Mouse (Mus musculus) liver, embryonic 12.5 days (tissue): ENCODE results near the gene Dlx6. TPM values are rescaled to one million over a fixed set of nuclear protein-coding genes. Genes with fewer than 3 reads are reported as not detected.

Experiments used
- ATAC-seq: fragments of 200-750 bp; cut with Nextera tagmentation; 2 replicates; pipeline ENCODE4 v1.8.0; 2017; ENCODE audit warnings: moderate number of reproducible peaks, mild to moderate bottlenecking, moderate library complexity
- H3K27ac ChIP-seq: fragments of 300-500 bp; sonication (generic); 2 replicates; pipeline ENCODE4 v1.5.1; 2016; ENCODE audit warnings: mild to moderate bottlenecking
- H3K27me3 ChIP-seq: fragments of 300-500 bp; sonication (generic); replicated peaks from 2 replicates; pipeline ENCODE4 v1.6.1; 2016; ENCODE audit warnings: mild to moderate bottlenecking, moderate library complexity
- H3K36me3 ChIP-seq: fragments of 300-500 bp; sonication (generic); 2 replicates; pipeline ENCODE4 v1.6.1; 2016; ENCODE audit warnings: mild to moderate bottlenecking, moderate library complexity
- H3K4me1 ChIP-seq: fragments of 300-500 bp; sonication (generic); 2 replicates; pipeline ENCODE4 v1.6.1; 2016
- H3K4me2 ChIP-seq: fragments of 300-500 bp; sonication (generic); 2 replicates; pipeline ENCODE4 v1.6.1; 2016; ENCODE audit warnings: mild to moderate bottlenecking, moderate library complexity
- H3K4me3 ChIP-seq: fragments of 300-500 bp; sonication (generic); 2 replicates; pipeline ENCODE4 v1.5.1; 2016; ENCODE audit warnings: mild to moderate bottlenecking, moderate library complexity
- H3K9ac ChIP-seq: fragments of 300-500 bp; sonication (generic); 2 replicates; pipeline ENCODE4 v1.6.1; 2016; ENCODE audit warnings: mild to moderate bottlenecking, moderate library complexity
- H3K9me3 ChIP-seq: fragments of 300-500 bp; sonication (generic); replicated peaks from 2 replicates; pipeline ENCODE4 v1.6.1; 2016; ENCODE audit warnings: mild to moderate bottlenecking, moderate library complexity
- WGBS: fragments of 180-500 bp; shearing (Covaris S2); methylation state at CpG from one replicate; pipeline ENCODE4 v1.1.7; 2016; ENCODE audit not compliant: insufficient replicate concordance; 5-methylcytosine and 5-hydroxymethylcytosine counted together
- polyA plus RNA-seq: library from polyadenylated mRNA; unstranded; fragments of >200 nt; fragmentation: Nextera tagmentation; extraction: Ambion mirVana; gene quantifications from 2 replicates; pipeline ENCODE4 v1.2.1, GENCODE M21; 2016

The Dlx6 gene
- polyA plus RNA-seq, 1 experiment from 2014 or later, result not detected

DNA sequence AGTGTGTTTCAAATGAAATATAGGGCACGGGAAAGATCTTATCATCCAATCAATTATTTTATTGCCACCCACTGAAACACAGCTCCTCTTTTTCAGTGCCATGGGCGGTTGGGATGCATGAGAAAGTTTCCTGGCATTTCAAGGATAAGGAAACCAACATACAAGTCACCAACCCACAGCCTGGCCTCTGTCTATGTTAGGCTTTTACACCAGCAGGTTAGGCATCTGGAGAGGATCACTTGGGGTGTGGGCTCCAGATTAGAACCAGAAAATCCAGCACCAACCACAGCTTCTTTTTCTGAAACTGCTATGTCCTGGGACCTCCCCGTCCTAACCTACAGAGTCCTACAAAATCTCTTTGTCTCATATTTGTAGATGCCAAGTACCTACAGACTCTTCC lies 10.2 kb upstream of the Dlx6 start:
- Histone ChIP-seq H3K4me2 (no peak overlapping the region), H3K27me3 (peaks cover 92% of the 10 kb centered on the region), H3K27ac (no peak overlapping the region), H3K4me3 (no peak overlapping the region), H3K9me3 (no peaks in the 10 kb centered on the region), H3K4me1 (no peaks in the 10 kb centered on the region), H3K9ac (no peak overlapping the region), H3K36me3 (no peaks in the 10 kb centered on the region)
- WGBS, result 17% methylated on average over 3 of the region's 3 CpGs
- no peak for ATAC-seq

DNA sequence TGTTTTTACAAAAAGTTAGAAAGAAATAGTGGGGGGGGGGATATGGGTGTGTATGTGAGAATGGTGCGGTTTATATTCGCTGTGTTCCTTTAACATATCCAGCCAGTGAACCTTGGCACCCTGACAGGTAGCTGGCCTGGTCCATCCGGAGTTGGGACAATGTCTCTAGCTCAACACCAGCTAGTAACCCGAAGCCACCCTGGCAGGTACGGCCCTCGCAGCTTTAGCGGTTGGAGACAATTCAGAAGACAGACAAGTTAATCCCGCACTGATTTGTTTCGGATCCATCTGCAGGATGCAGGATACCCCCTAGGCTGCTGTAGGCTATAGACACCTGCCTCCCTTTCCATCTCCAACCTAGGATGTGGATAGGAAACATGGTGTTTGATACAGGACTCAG lies 9.0 kb upstream of the Dlx6 start:
- Histone ChIP-seq H3K36me3 (no peaks in the 10 kb centered on the region), H3K4me3 (no peak overlapping the region), H3K27ac (no peak overlapping the region), H3K9me3 (no peaks in the 10 kb centered on the region), H3K27me3 (peaks cover 95% of the 10 kb centered on the region), H3K9ac (no peak overlapping the region), H3K4me2 (no peak overlapping the region), H3K4me1 (no peaks in the 10 kb centered on the region)
- WGBS, result 3% methylated on average over 9 of the region's 9 CpGs
- ATAC-seq, result no peak

DNA sequence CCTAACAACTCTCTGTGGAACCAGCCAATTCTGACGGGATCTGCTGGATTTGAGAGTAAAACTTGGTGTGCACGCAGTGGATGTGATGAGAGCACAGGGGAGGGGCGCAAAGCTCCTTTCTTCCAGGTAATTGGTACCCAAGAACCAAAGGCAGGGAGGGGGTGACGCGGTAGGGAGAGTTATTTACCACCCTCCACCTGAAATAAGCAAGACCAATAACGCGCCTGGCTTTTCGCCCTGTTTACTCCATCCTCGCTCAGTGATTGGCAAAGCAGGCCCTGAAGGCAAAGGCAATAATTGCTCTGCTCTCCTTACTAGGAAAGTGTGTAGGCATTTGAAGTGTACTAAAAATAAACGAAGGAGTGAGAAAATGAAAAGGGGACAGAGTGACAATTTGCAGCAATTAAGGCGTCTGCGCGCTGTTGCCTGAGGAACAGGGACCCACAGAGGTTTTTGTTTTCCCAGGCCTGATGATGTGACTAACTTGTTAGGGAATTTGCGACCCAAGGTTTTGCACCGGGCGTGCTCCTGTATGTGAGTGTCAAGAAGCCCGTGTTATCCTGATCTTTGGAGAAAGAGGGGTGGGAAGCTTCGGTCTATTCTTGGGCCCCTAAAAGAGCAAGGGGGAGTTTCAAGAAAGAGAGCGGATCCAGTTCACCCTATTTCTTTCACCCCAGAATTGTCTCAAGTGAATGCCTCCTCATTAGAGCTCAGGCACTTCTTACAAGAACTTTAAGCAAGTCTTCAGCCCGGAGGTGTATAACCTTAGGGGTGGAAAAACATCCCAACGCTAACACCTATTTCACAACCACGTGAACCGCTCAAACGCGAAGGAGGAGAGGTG lies 8.0 kb upstream of the Dlx6 start:
- H3K27me3 ChIP-seq, result peaks cover 98% of the 10 kb centered on the region

DNA sequence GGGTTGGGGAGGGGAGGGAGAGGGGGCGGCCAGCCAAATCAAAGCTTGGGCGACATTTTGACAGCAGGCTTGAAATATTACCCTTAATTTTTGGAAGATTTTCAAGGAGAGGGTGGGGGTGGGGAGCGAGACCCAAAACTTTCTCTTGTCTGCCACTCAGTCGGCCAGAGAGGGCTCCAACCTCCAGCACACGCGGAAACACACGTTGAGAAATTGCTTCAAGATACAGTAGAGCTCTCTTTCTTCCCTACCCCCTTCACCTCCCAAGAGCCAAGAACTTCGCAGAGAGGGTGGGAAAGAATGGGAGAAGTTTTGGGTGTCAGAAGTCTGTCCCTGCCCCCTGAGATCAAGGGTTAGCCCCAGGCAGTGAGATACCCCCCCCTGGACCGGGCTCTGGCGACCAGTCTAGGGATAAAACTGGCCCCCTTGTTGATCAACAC lies 7.4 kb upstream of the Dlx6 start:
- no peak for ATAC-seq

More for the DNA sequence above, 8.0 kb upstream of the Dlx6 start:
- 2% methylated on average over 25 of the region's 25 CpGs for WGBS
- no peak for ATAC-seq
- Histone ChIP-seq H3K9me3 (no peaks in the 10 kb centered on the region), H3K9ac (no peak overlapping the region), H3K4me1 (no peaks in the 10 kb centered on the region), H3K4me3 (no peak overlapping the region), H3K27ac (no peak overlapping the region), H3K4me2 (no peak overlapping the region), H3K36me3 (no peaks in the 10 kb centered on the region)

DNA sequence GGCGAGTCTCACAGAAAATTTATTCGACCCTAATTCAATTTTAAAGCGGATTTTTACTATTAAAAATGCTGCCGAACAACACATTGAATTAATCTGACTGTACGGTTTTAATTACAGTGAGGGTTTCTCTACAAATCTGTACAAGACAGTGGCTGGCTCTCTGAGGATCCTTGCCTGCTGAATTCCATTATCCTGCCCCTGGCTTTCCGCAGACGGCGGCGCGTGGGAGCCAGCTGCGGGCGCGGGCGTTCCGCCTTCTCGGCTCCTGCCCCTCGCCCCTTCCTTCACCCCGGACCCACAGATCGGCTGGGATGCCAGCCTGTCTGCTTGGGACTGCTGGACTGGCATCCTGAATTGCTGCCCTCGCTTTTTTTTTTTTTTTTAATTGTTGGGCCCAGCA lies 6.8 kb upstream of the Dlx6 start:
- H3K4me1 ChIP-seq, result no peaks in the 10 kb centered on the region
- no peak overlapping the region for H3K27ac ChIP-seq
- H3K27me3 ChIP-seq, result peaks cover 98% of the 10 kb centered on the region
- no peak overlapping the region for H3K9ac ChIP-seq
- H3K36me3 ChIP-seq, result no peaks in the 10 kb centered on the region
- 1% methylated on average over 20 of the region's 20 CpGs for WGBS
- H3K9me3 ChIP-seq, result no peaks in the 10 kb centered on the region
- H3K4me2 ChIP-seq, result no peak overlapping the region
- no peak overlapping the region for H3K4me3 ChIP-seq
- no peak for ATAC-seq

More for the DNA sequence above, 7.4 kb upstream of the Dlx6 start:
- H3K36me3 ChIP-seq, result no peaks in the 10 kb centered on the region
- H3K27me3 ChIP-seq, result peaks cover 98% of the 10 kb centered on the region
- no peak overlapping the region for H3K27ac ChIP-seq
- no peaks in the 10 kb centered on the region for H3K4me1 ChIP-seq
- H3K4me3 ChIP-seq, result no peak overlapping the region
- H3K9me3 ChIP-seq, result no peaks in the 10 kb centered on the region
- H3K4me2 ChIP-seq, result no peak overlapping the region
- H3K9ac ChIP-seq, result no peak overlapping the region
- 3% methylated on average over 10 of the region's 10 CpGs for WGBS

DNA sequence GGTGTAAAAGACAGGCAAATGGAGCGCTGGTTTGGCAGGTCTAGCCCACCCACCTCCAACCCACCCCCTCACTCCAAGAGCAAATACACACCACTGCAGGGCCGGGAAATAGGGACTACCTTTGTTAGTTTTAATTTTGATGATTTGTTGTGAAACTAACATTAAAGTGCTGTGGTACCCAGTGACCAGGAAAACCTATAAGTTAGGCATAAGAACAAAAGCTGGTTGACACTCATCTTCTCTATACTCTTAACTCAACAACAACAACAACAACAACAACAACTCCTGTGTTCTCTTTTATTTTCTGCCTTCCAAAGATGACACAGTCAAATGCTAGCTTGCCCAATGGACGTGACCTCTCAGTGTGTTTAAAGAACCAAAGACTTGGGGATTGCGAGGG lies 6.3 kb upstream of the Dlx6 start:
- Histone ChIP-seq H3K9ac (no peak overlapping the region), H3K27ac (no peak overlapping the region)

DNA sequence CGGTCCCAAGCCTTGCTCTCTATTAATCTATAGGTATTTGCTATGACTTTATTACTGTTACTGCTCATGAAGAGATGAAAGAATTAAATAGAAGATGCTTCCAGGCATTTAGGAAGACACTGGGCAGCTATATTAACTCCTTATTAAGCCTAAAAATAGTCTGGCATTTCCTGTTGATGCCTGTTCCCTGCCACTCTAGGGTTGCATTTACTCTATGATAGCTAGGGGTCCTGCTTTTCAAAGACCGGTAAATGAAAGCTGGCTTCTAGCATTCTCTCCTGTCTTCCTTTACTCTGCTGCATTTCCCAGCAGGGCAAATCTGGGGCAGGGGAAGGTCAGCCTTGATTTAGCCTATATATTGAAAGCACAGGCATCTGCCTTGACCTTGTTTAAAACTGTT lies 5.4 kb upstream of the Dlx6 start:
- Histone ChIP-seq H3K4me1 (0 out of 2 replicates have a peak, but pooled peaks cover 3% of the 10 kb centered on the region), H3K27ac (no peak overlapping the region), H3K4me2 (no peak overlapping the region), H3K36me3 (no peaks in the 10 kb centered on the region), H3K9ac (no peak overlapping the region), H3K27me3 (peaks cover 96% of the 10 kb centered on the region), H3K4me3 (no peak overlapping the region), H3K9me3 (no peaks in the 10 kb centered on the region)
- ATAC-seq, result no peak
- WGBS, result 11% methylated on average over 2 of the region's 2 CpGs

More for the DNA sequence above, 6.3 kb upstream of the Dlx6 start:
- Histone ChIP-seq H3K27me3 (peaks cover 96% of the 10 kb centered on the region), H3K9me3 (no peaks in the 10 kb centered on the region), H3K4me2 (no peak overlapping the region), H3K36me3 (no peaks in the 10 kb centered on the region), H3K4me1 (no peaks in the 10 kb centered on the region), H3K4me3 (no peak overlapping the region)
- WGBS, result 5% methylated on average over 4 of the region's 4 CpGs
- no peak for ATAC-seq

DNA sequence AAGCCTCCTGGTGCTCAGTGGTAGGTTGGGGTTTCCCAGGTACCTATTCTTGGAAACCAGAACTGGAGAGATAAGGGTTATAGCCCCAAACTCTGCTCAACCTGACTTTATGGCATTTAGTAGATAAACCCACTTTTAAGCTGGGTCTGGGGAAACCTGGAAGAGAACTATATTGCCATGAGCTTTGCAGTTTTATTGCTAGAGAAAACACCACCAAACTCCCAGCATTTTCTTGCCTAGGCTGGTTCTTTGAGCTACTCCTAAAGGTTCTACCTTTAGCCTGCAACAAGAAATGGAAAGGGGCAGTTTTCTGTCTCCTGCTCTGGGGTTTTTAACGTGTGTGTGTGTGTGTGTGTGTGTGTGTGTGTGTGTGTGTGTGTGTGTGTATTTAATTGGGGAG lies 4.6 kb upstream of the Dlx6 start:
- Histone ChIP-seq H3K9ac (no peak overlapping the region), H3K27me3 (peaks cover 96% of the 10 kb centered on the region), H3K36me3 (no peaks in the 10 kb centered on the region), H3K4me1 (0 out of 2 replicates have a peak, but pooled peaks cover 5% of the 10 kb centered on the region), H3K4me2 (no peak overlapping the region), H3K27ac (no peak overlapping the region), H3K9me3 (no peaks in the 10 kb centered on the region), H3K4me3 (no peak overlapping the region)
- no peak for ATAC-seq
- WGBS, result 0% methylated on average over 1 of the region's 1 CpGs

DNA sequence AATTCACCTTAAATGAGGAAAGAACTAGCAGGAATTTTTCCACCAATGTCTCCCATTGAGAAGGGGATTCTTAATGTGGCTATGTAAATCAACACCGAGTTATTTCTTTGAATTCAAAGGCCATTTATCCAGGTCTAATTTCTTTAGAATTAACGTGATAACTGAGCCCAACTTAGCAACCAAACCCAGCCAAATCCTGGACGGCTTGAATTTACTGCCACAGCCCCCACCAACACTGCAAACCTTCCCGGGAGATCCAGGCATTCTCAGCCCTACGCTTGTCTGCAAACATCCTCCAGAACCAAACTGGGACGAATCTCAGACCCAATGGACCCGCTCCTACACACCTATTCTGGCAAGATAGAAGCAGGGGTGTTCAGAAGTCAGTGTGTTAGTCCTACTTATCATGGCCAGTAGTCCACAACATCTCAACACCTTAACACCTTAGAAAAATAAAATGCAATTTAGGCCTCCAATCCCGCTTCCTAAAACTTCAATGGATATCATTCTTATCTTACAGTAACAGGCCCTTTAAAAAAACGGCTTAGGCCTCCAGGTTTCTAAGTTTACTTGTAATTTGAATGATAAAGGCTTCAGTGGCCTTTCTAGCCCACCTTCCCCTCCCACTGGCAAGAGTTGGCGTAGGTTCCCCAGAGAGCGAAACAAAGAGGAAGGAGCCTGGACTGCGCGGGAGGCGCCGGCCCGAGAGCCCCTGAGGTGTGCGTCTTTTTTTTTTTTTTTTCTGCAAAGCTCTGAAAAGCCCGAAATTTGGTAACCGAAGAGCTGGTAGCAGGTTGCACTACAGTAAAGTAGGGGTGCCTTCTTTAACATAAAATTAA lies 3.8 kb upstream of the Dlx6 start:
- no peak overlapping the region for H3K9ac ChIP-seq
- H3K4me3 ChIP-seq, result no peak overlapping the region
- no peak overlapping the region for H3K4me2 ChIP-seq

DNA sequence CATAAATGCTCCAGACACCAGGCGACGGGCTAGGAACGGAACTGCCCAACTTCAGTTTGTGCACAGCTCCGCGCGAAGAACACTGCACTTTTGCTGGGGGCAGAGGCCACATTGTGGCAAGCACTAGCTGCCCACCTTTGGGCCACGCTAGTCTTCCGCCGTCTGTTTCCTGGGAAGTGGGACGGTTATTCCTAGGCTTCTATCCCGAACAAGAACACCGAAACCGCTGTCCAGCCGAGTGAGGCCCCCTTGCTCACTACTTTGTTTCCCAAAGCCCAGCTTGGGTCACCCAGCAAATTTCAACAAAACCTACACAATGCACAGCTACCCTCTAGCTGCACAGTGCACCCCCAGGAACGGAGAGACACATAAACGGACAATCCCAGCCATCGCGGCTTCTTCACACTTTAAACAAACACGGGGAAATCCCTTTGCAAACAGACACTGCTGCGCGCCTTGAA lies 3.2 kb upstream of the Dlx6 start:
- no peak overlapping the region for H3K9ac ChIP-seq
- H3K4me1 ChIP-seq, result 0 out of 2 replicates have a peak, but pooled peaks cover 5% of the 10 kb centered on the region
- WGBS, result 1% methylated on average over 21 of the region's 21 CpGs
- ATAC-seq, result no peak
- H3K4me2 ChIP-seq, result no peak overlapping the region
- H3K27me3 ChIP-seq, result peaks cover 96% of the 10 kb centered on the region
- no peak overlapping the region for H3K27ac ChIP-seq
- H3K4me3 ChIP-seq, result no peak overlapping the region
- no peaks in the 10 kb centered on the region for H3K9me3 ChIP-seq
- H3K36me3 ChIP-seq, result no peaks in the 10 kb centered on the region

More for the DNA sequence above, 3.8 kb upstream of the Dlx6 start:
- peaks cover 96% of the 10 kb centered on the region for H3K27me3 ChIP-seq
- no peak for ATAC-seq
- H3K27ac ChIP-seq, result no peak overlapping the region
- WGBS, result 3% methylated on average over 19 of the region's 19 CpGs
- H3K9me3 ChIP-seq, result no peaks in the 10 kb centered on the region
- H3K4me1 ChIP-seq, result 0 out of 2 replicates have a peak, but pooled peaks cover 5% of the 10 kb centered on the region
- H3K36me3 ChIP-seq, result no peaks in the 10 kb centered on the region

DNA sequence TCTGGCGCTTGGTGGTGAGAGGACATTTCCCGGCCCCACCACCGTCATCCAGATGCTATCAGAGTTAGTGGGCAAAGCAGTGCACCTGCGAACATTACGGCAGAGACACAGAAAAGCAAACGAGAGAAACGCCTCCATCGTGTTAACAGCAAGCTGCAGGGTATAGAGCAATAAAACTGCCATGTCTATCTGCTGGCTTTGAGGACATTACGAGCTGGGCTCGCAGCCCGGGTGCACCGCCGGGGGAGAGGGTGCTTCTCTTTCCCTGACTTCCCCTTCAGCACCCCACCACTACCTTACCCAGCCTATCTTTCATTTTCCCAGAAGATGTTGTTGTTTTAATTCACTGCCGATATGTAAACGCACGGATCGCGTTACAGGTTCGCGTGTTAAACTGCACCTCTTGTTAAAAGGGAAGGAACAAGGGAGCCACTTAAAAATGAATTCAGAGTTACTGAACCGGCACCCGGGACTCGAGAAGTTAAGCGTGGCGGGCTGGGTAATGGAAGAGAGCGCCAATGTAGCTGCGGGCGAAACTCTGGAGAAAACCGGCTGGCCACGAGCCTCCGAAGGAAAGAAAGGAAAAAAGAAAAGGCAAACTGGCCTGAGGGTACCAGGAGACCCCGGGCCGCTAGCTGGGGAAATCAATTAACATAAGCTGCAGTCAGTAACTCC lies 2.6 kb upstream of the Dlx6 start:
- H3K9me3 ChIP-seq, result no peaks in the 10 kb centered on the region
- no peak overlapping the region for H3K4me3 ChIP-seq
- H3K4me2 ChIP-seq, result no peak overlapping the region
- ATAC-seq, result no peak
- no peak overlapping the region for H3K27ac ChIP-seq
- H3K4me1 ChIP-seq, result 0 out of 2 replicates have a peak, but pooled peaks cover 5% of the 10 kb centered on the region
- no peak overlapping the region for H3K9ac ChIP-seq
- WGBS, result 1% methylated on average over 33 of the region's 33 CpGs
- peaks cover 96% of the 10 kb centered on the region for H3K27me3 ChIP-seq
- H3K36me3 ChIP-seq, result no peaks in the 10 kb centered on the region
